Mouse (Mus musculus) bone marrow, adult 2 months (tissue): ENCODE results near the gene Krt7.

Experiments used
- CTCF ChIP-seq: fragments of 200-500 bp; IDR thresholded peaks from 2 replicates; pipeline ENCODE4 v1.5.1; 2011; ENCODE audit warnings: low read length, control low read depth; ENCODE audit not compliant: control insufficient read depth, insufficient read depth
- POLR2A ChIP-seq: fragments of 200-500 bp; IDR thresholded peaks from 2 replicates; pipeline ENCODE4 v1.6.1; 2011; ENCODE audit warnings: low read depth, mild to moderate bottlenecking, control low read depth, low read length, borderline replicate concordance; ENCODE audit not compliant: control insufficient read depth

DNA sequence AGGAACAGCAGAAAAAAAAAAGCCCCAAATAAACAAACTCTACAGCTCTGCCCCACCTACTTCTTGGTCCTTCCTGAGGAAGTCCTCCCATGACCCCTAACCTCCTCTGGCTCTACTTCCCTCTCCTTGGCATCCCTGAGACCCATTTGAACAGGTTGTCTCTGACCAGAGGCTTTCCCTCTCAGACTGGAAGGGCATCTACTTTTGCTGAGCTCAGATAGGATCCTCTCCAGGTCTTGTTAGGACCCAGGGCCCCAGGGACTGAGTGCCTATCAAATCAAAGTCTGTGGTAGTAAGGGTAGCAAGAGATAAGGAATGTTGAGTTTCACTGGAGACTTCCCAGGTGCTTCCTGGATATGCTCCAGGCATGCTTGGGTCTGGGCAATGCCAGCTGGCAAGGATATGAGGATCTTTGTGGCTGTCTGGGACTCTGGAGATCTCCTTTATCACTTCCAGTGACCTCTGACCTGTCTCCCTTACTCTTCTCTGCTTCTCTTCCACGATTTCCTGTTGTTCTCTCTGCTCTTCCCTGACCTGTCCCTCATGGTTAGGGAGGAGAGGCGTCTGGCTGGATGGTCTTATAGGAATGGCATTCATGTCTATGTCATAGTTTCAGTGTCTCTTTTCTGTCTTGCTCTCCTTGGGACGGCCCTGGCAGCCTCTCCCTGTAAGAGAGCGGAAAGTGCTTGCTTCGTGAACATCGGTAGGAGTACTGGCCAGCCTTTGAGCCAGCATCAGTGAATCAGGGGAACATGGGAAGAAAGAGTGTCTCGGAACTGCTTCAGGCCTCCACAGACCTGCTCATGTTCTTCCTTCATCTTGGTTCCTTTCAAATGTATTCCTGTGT, 38.5 kb upstream of the Krt7 start:
- TF ChIP-seq CTCF (no peak), POLR2A (no peak)
